Comparison of ENCODE assay signal across 31 mouse cellular contexts in genomic region chr1:21252566-21253302, GRCm38 (mm10). TPM values are rescaled to one million over a fixed set of nuclear protein-coding genes. Genes with fewer than 3 reads are reported as not detected.
DNase-seq lines count a peak whose midpoint lies in the region; ATAC-seq and TF ChIP-seq lines count a peak whose summit lies in the region.
"Had no signal": no experiment of that assay in that cellular context is flagged by ENCODE, and none has a peak within 500 bp of the region (broad histone marks: within the 10 kb centered on the region; RNA-seq: fewer than 3 reads in every experiment).

No protein-coding gene starts in this region.

- H3K27ac ChIP-seq in cerebellum, adult 2 months (ENCODE audit: insufficient read depth, low read length): peak overlapping the region; percentile 21; the same call in 1 of the 2 replicates
- H3K27ac ChIP-seq in lung, postnatal 0 days (ENCODE audit: low read length): no peak overlapping the region
- H3K27ac ChIP-seq: heart, embryonic 13.5 days; hindbrain, embryonic 10.5 days; hindbrain, embryonic 15.5 days; limb, embryonic 13.5 days; liver, embryonic 14.5 days; neural tube, embryonic 12.5 days; stomach, postnatal 0 days had no signal

- ATAC-seq in lung, postnatal 0 days: peak; percentile 56; the same call in 1 of the 2 replicates
- ATAC-seq: forebrain, embryonic 16.5 days; inflammation-experienced regulatory T-cells, adult 6 months; midbrain, embryonic 16.5 days had no signal

- H3K4me3 ChIP-seq in cerebellum, adult 2 months (replicated peaks; ENCODE audit: insufficient read depth, low read depth, low read length): no peak overlapping the region
- H3K4me3 ChIP-seq in lung, postnatal 0 days (ENCODE audit: low read depth, low read length): no peak overlapping the region
- no peak overlapping the region for H3K4me3 ChIP-seq in lung, adult 2 months (replicated peaks; ENCODE audit: extremely low read depth, low read depth, low read length)
- H3K4me3 ChIP-seq: erythroblast, embryonic 14.5 days; heart, embryonic 13.5 days; hindbrain, embryonic 10.5 days; hindbrain, embryonic 15.5 days; limb, embryonic 13.5 days; myocyte; neural tube, embryonic 12.5 days had no signal

- H3K4me1 ChIP-seq in cerebellum, adult 2 months (ENCODE audit: control insufficient read depth, insufficient read depth, low read length): no peaks in the 10 kb centered on the region
- H3K4me1 ChIP-seq in lung, postnatal 0 days (ENCODE audit: insufficient read depth, low read depth, low read length): no peaks in the 10 kb centered on the region
- H3K4me1 ChIP-seq in lung, adult 2 months (ENCODE audit: control insufficient read depth, insufficient read depth, low read length): no peaks in the 10 kb centered on the region
- H3K4me1 ChIP-seq: heart, embryonic 13.5 days; hindbrain, embryonic 15.5 days; neural tube, embryonic 12.5 days had no signal

- no peak for TF ChIP-seq POLR2A in cerebellum, adult 2 months (IDR thresholded peaks at IDR 0.05; ENCODE audit: borderline replicate concordance, insufficient read depth, low read length)
- TF ChIP-seq POLR2A in lung, adult 2 months (IDR thresholded peaks at IDR 0.05; ENCODE audit: borderline replicate concordance, extremely low read depth, low read depth, low read length): no peak

- DNase-seq in cerebellum, adult 2 months: no peak
- no peak for DNase-seq in cerebellum, postnatal 4 days (ENCODE audit: low spot score in 2 of 2)
- DNase-seq in kidney, postnatal 36 days: peak; percentile 9 to 31
- no peak for DNase-seq in kidney, adult 11 months
- DNase-seq in lung, postnatal 0 days (ENCODE audit: low spot score): peak; percentile 18
- no peak for DNase-seq in lung, adult 2 months
- peak; percentile 63 for DNase-seq in ZHBTc4 (ENCODE audit: low read depth, low spot score)
- DNase-seq in urinary bladder, postnatal 10 days (ENCODE audit: low spot score): no peak
- DNase-seq: adrenal gland, postnatal 14 days; cerebellum, adult 11 months; cerebellum, adult 9-11 months; heart, postnatal 14 days; kidney, adult 18-20 months; kidney, postnatal 25 days; lung, postnatal 14 days; right cerebral cortex, adult 18-20 months; thymus, adult 2 months; thymus, postnatal 4 days had no signal

- H3K9ac ChIP-seq in lung, postnatal 0 days (replicated peaks; ENCODE audit: low read depth): no peak overlapping the region
- H3K9ac ChIP-seq: heart, embryonic 13.5 days; hindbrain, embryonic 15.5 days; limb, embryonic 13.5 days; liver, embryonic 14.5 days; neural tube, embryonic 12.5 days had no signal

- no peak overlapping the region for H3K4me2 ChIP-seq in lung, postnatal 0 days (replicated peaks; ENCODE audit: low read depth, low read length)
- H3K4me2 ChIP-seq: heart, embryonic 13.5 days; hindbrain, embryonic 15.5 days; limb, embryonic 13.5 days; midbrain, embryonic 11.5 days; neural tube, embryonic 12.5 days had no signal

- TF ChIP-seq EP300 in lung, postnatal 0 days (IDR thresholded peaks at IDR 0.05): peak; percentile 53

- H3K27me3 ChIP-seq in cerebellum, adult 2 months (ENCODE audit: control insufficient read depth, insufficient read depth, low read length): no peaks in the 10 kb centered on the region
- H3K27me3 ChIP-seq in lung, postnatal 0 days (replicated peaks; ENCODE audit: insufficient read depth, low read length): no peaks in the 10 kb centered on the region
- H3K27me3 ChIP-seq: heart, embryonic 13.5 days; hindbrain, embryonic 15.5 days; limb, embryonic 13.5 days; neural tube, embryonic 12.5 days had no signal

- TF ChIP-seq CTCF in cerebellum, adult 2 months (IDR thresholded peaks at IDR 0.05; ENCODE audit: borderline replicate concordance, insufficient read depth, low read depth, low read length): no peak
- TF ChIP-seq CTCF in lung, postnatal 0 days (IDR thresholded peaks at IDR 0.05): no peak
- TF ChIP-seq CTCF in lung, adult 2 months (IDR thresholded peaks at IDR 0.05; ENCODE audit: insufficient read depth, low read length): no peak

- no peaks in the 10 kb centered on the region for H3K36me3 ChIP-seq in lung, postnatal 0 days (ENCODE audit: insufficient read depth, low read length)
- H3K36me3 ChIP-seq: heart, embryonic 13.5 days; hindbrain, embryonic 10.5 days; hindbrain, embryonic 15.5 days; limb, embryonic 13.5 days; neural tube, embryonic 12.5 days had no signal

- 91% methylated on average over 10 of the region's 10 CpGs for WGBS in cerebellum, adult 2 months
- WGBS in lung, postnatal 0 days: 44% methylated on average over 10 of the region's 10 CpGs
- 58% methylated on average over 10 of the region's 10 CpGs for WGBS in lung, adult 2 months

- H3K9me3 ChIP-seq in lung, postnatal 0 days (ENCODE audit: low read length): no peaks in the 10 kb centered on the region
- H3K9me3 ChIP-seq: heart, embryonic 13.5 days; hindbrain, embryonic 10.5 days; hindbrain, embryonic 15.5 days; limb, embryonic 13.5 days; neural tube, embryonic 12.5 days had no signal

RNA-seq across cellular contexts. Expression of gene Gsta3, which starts 12.3 kb away (rescaled TPM):
- 2.0 and 2.1 TPM in 2 replicates for polyA plus RNA-seq in cerebellum, adult 2 months (2012; rRNA removed)
- polyA plus RNA-seq in lung, postnatal 0 days (2015; fragmentation: Nextera tagmentation; extraction: Ambion mirVana): 23.5 and 28.9 TPM in 2 replicates
- polyA plus RNA-seq in lung, adult 2 months (2012; rRNA removed): 41.7 and 70.6 TPM in 2 replicates

RNA-seq across cellular contexts. Expression of gene Tmem14a, which starts 34.4 kb away (rescaled TPM):
- 36.9 and 38.7 TPM in 2 replicates for polyA plus RNA-seq in cerebellum, adult 2 months (2012; rRNA removed)
- 7.9 and 9.7 TPM in 2 replicates for polyA plus RNA-seq in lung, postnatal 0 days (2015; fragmentation: Nextera tagmentation; extraction: Ambion mirVana)
- polyA plus RNA-seq in lung, adult 2 months (2012; rRNA removed): 3.9 and 5.2 TPM in 2 replicates
- polyA plus RNA-seq: erythroblast, embryonic 14.5 days had no signal

Comparison
In these comparisons a context has a peak if more than half of its experiments do, and no peak if none do; other contexts are left out.
1. DNase-seq: peak in kidney, postnatal 36 days (2 of 2), lung, postnatal 0 days (single experiment) and ZHBTc4 (single experiment); none in cerebellum, adult 2 months (0 of 2), cerebellum, postnatal 4 days (0 of 2), kidney, adult 11 months (single experiment), lung, adult 2 months (single experiment) and urinary bladder, postnatal 10 days (single experiment).